Mouse (Mus musculus) G1E-ER4 (cell line): ENCODE results near the gene Txndc16. TPM values are rescaled to one million over a fixed set of nuclear protein-coding genes. Genes with fewer than 3 reads are reported as not detected.

Source experiments
- GATA1 ChIP-seq: IDR thresholded peaks from one replicate; pipeline ENCODE4 v1.8.0; 2012; ENCODE audit warnings: low read length, inconsistent platforms
- polyA plus RNA-seq: library from polyadenylated mRNA; stranded (reverse); fragments of >175 nt; gene quantifications from 2 replicates; pipeline ENCODE4 v1.2.3, GENCODE M21; 2012

The Txndc16 gene
- polyA plus RNA-seq, 1 experiment = not detected

DNA sequence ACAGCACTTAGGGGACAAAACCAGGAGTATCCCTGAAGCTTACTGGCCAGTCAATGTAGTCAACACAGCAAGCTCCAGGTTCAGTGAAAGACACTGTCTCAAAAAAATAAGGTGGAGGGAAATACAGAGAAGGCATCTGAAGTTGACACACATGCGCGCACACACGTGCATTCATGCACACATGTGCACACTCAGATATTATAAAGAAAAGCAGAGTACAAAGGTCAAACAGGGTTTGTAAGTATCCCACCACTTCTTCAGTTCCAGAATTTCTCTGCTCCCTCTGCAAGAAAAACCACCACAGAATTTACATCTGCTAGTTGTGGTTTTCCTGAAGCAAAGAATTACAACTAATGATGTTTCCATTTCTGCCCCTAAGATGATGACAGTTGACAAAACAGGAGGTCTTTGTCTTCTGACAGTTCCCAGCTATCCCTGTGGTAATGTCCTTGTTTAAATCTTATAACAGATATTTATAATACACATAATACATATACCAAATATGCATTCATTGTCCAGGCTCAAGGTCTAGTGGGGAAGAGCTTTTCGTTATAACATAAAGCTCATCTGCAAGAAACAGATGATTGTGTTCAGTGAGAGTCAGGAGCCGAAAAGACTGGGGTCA is 135.4 kb downstream of the Txndc16 start:
- no peak for TF ChIP-seq GATA1

DNA sequence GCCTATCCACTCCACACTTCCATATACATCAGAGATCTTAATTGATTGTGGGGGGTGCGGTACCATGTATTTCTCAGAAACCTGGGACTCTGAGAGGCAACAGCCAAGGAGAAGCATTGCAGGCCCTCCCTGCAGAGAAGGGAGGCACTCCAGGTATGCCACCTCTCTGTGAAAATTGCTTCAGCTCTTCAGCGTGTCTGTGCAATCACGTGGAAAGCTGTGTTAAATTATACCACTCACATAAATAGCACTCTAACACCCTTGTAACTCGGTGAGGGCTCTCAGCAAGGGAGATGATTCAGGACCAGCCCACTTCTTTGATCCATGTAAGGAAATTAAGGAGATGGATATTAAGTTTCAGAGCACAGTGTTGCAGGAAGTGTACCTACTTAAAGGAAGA is 136.6 kb downstream of the Txndc16 start:
- no peak for TF ChIP-seq GATA1

Other genes starting within 250 kb of the Txndc16 start
- gene Ptger2, start 232.1 kb downstream of the Txndc16 start, polyA plus RNA-seq = not detected in 2 replicates
- gene Gpr137c, start 611 bp downstream of the Txndc16 start, polyA plus RNA-seq = not detected in 2 replicates
- gene Ero1l, start 98.4 kb upstream of the Txndc16 start, polyA plus RNA-seq = 9.3 and 17.6 TPM in 2 replicates
- 5.0 and 7.5 TPM in 2 replicates for gene Psmc6, start 109.5 kb upstream of the Txndc16 start, polyA plus RNA-seq
- 118 and 144 TPM in 2 replicates for gene Styx, start 130.8 kb upstream of the Txndc16 start, polyA plus RNA-seq
- gene Gnpnat1, start 184.6 kb upstream of the Txndc16 start, polyA plus RNA-seq = 6.0 and 6.4 TPM in 2 replicates